8 mouse cellular contexts compared by ENCODE assay signal in genomic region chr17:15830171-15830765, GRCm38 (mm10). TPM values are rescaled to one million over a fixed set of nuclear protein-coding genes. Genes with fewer than 3 reads are reported as not detected.
DNase-seq lines count a peak whose midpoint lies in the region; ATAC-seq and TF ChIP-seq lines count a peak whose summit lies in the region.

No protein-coding gene starts in this region.

- H3K27ac ChIP-seq in cerebellum, adult 2 months (ENCODE audit: insufficient read depth, low read length) = no peak overlapping the region
- H3K27ac ChIP-seq in heart, embryonic 16.5 days (ENCODE audit: low read length) = peak overlapping the region; percentile 59
- peak overlapping the region; percentile 98 for H3K27ac ChIP-seq in neural tube, embryonic 13.5 days (replicated peaks)

- TF ChIP-seq POLR2A in cerebellum, adult 2 months (IDR thresholded peaks at IDR 0.05; ENCODE audit: borderline replicate concordance, insufficient read depth, low read length) = no peak

- no peak for TF ChIP-seq CTCF in cerebellum, adult 2 months (IDR thresholded peaks at IDR 0.05; ENCODE audit: borderline replicate concordance, insufficient read depth, low read depth, low read length)

- peak overlapping the region; percentile 46 for H3K4me3 ChIP-seq in cerebellum, adult 2 months (replicated peaks; ENCODE audit: insufficient read depth, low read depth, low read length)
- H3K4me3 ChIP-seq in heart, embryonic 16.5 days (ENCODE audit: low read length) = peak overlapping the region; percentile 69
- peak overlapping the region; percentile 78 for H3K4me3 ChIP-seq in neural tube, embryonic 13.5 days

- H3K36me3 ChIP-seq in heart, embryonic 16.5 days (ENCODE audit: control insufficient read depth, insufficient read depth) = no peaks in the 10 kb centered on the region
- H3K36me3 ChIP-seq in neural tube, embryonic 13.5 days = no peaks in the 10 kb centered on the region

- no peaks in the 10 kb centered on the region for H3K4me1 ChIP-seq in cerebellum, adult 2 months (ENCODE audit: control insufficient read depth, insufficient read depth, low read length)
- peaks cover 10% of the 10 kb centered on the region; the same call in 1 of the 2 replicates for H3K4me1 ChIP-seq in heart, embryonic 16.5 days (ENCODE audit: control insufficient read depth, insufficient read depth, low read length)
- H3K4me1 ChIP-seq in neural tube, embryonic 13.5 days (replicated peaks) = peaks cover 29% of the 10 kb centered on the region

- no peak for DNase-seq in cerebellum, adult 2 months
- no peak for DNase-seq in cerebellum, postnatal 4 days (ENCODE audit: low spot score in 2 of 2)
- DNase-seq in embryo, embryonic 10 days (ENCODE audit: low spot score) = peak; percentile 58
- peak; percentile 34 to 56 for DNase-seq in kidney, postnatal 4 days
- DNase-seq in urinary bladder, postnatal 36 days (ENCODE audit: low spot score in 2 of 2) = no peak
- no peak for DNase-seq in left cerebral cortex, postnatal 25 days (ENCODE audit: low spot score in 2 of 2)

- peak overlapping the region; percentile 95 for H3K4me2 ChIP-seq in heart, embryonic 16.5 days (ENCODE audit: low read depth, low read length)
- peak overlapping the region; percentile 72 for H3K4me2 ChIP-seq in neural tube, embryonic 13.5 days

- H3K27me3 ChIP-seq in cerebellum, adult 2 months (ENCODE audit: control insufficient read depth, insufficient read depth, low read length) = peaks cover 1% of the 10 kb centered on the region; the same call in 1 of the 2 replicates
- H3K27me3 ChIP-seq in heart, embryonic 16.5 days (ENCODE audit: control insufficient read depth, insufficient read depth, low read length) = peaks cover 3% of the 10 kb centered on the region
- H3K27me3 ChIP-seq in neural tube, embryonic 13.5 days = no peaks in the 10 kb centered on the region

- H3K9ac ChIP-seq in heart, embryonic 16.5 days (ENCODE audit: low read length) = peak overlapping the region; percentile 39
- peak overlapping the region; percentile 90 for H3K9ac ChIP-seq in neural tube, embryonic 13.5 days

- intact Hi-C loops in left cerebral cortex, postnatal 25 days (cut with DNase I) = no loop called here

- no peak for ATAC-seq in heart, embryonic 16.5 days (replicated peaks; ENCODE audit: extremely low read depth, insufficient read depth, low FRiP score)
- peak; percentile 9 for ATAC-seq in neural tube, embryonic 13.5 days (ENCODE audit: low read depth)

- no peaks in the 10 kb centered on the region for H3K9me3 ChIP-seq in heart, embryonic 16.5 days (replicated peaks; ENCODE audit: control insufficient read depth, low read length)
- no peaks in the 10 kb centered on the region for H3K9me3 ChIP-seq in neural tube, embryonic 13.5 days

- 1% methylated on average over 34 of the region's 34 CpGs for WGBS in cerebellum, adult 2 months
- WGBS in heart, embryonic 16.5 days = 1% methylated on average over 34 of the region's 34 CpGs
- WGBS in neural tube, embryonic 13.5 days = under 1% methylated on average over 34 of the region's 34 CpGs

RNA-seq across cellular contexts. Expression of gene Rgmb, which starts 0.6 kb away (rescaled TPM):
- polyA plus RNA-seq in cerebellum, adult 2 months (2012; rRNA removed) = 39.5 and 46.9 TPM in 2 replicates
- 8.5 and 8.9 TPM in 2 replicates for polyA plus RNA-seq in heart, embryonic 16.5 days (2015; fragmentation: Nextera tagmentation; extraction: Ambion mirVana)
- 88.9 and 89.6 TPM in 2 replicates for polyA plus RNA-seq in neural tube, embryonic 13.5 days (2015; fragmentation: Nextera tagmentation; extraction: Ambion mirVana)
- total RNA-seq in left cerebral cortex, postnatal 25 days (2021) = 10 to 100 TPM; 62.6 to 66.2 TPM

Comparison
In these comparisons a context has a peak if more than half of its experiments do, and no peak if none do; other contexts are left out.
1. DNase-seq: peak in embryo, embryonic 10 days (single experiment) and kidney, postnatal 4 days (2 of 2); none in cerebellum, adult 2 months (0 of 2), cerebellum, postnatal 4 days (0 of 2), urinary bladder, postnatal 36 days (0 of 2) and left cerebral cortex, postnatal 25 days (0 of 2).
2. Peak in every context shown above with its lines, with median percentiles within 50 percentile points of each other: H3K4me3 ChIP-seq.